Mouse (Mus musculus): ENCODE measurements at regions not wholly inside any gene's neighbourhood (a gene's known extent, or its start where the extent isn't known, plus 50 kb on each side); places are given as distances from the start of the nearest gene placed in this dataset.

DNA sequence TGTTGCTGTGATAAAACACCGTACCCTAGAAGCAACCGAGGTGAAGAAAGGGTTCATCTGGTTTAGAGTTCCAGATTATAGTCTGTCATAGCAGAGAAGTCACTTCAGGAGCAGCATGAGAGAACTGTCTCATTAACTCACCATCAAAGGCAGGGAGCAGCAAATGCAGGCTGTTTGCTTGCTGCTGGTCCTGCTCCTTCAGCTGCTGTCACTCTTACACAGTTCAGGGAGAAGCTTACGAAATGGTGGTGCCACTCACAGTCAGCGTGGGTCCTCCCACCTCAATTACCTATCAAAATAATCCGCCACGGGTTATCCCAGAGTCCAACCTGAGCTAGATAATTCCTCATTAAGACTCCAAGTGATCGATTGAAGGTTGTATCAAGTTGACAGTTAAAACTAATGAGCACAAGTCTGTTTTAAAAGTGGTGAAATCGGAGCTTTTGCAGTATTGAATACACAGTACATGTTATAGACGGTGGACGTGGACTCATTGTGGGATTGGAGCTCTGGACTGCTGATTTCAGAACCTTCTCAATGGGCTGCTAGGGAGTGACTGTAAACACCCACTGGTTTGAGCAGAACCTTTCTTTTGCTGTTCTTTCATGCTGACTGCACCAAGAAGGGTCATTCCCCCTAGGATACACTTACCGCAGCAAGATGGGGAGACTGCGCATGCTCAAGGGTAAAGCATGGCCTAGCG is 87.4 kb upstream of the Stac start:
- TF ChIP-seq ZC3H11A (IDR thresholded peaks at IDR 0.05; ENCODE audit: borderline replicate concordance, low read depth, low read length) (no peak), ZNF384 (IDR thresholded peaks at IDR 0.05; ENCODE audit: low read depth, low read length) (no peak), CHD2 (IDR thresholded peaks at IDR 0.05; ENCODE audit: low read depth, low read length) (no peak), MAFK (IDR thresholded peaks at IDR 0.05; ENCODE audit: insufficient read depth, low read depth, low read length) (no peak), HCFC1 (IDR thresholded peaks at IDR 0.05; ENCODE audit: borderline replicate concordance, insufficient read depth, low read length) (no peak)

Measured in ES-E14 (cell line).